Mouse (Mus musculus): ENCODE measurements around the gene Atp6v0a1. TPM values are rescaled to one million over a fixed set of nuclear protein-coding genes. Genes with fewer than 3 reads are reported as not detected.

The Atp6v0a1 gene
- 28.1 and 30.2 TPM in 2 replicates for polyA plus RNA-seq (2016; fragmentation: Nextera tagmentation; extraction: Ambion mirVana)

GRCm38 (mm10) chr11:101009046-101009887 is at the start of gene Atp6v0a1:
Gene Atp6v0a1 (plus strand): TSS chr11:101009452.
- Histone ChIP-seq H3K27me3 (ENCODE audit: low read depth, poor library complexity, severe bottlenecking) (peaks cover 4% of the 10 kb centered on the region; the same call in 1 of the 2 replicates), H3K4me1 (peaks cover 16% of the 10 kb centered on the region), H3K36me3 (peaks cover 17% of the 10 kb centered on the region), H3K4me3 (peak within 1 kb of the TSS; percentile 77), H3K9me3 (replicated peaks) (no peaks in the 10 kb centered on the region), H3K27ac (peak within 1 kb of the TSS; percentile 86)
- 1% methylated on average over 44 of the region's 44 CpGs for whole genome bisulfite sequencing
- DNase-seq (ENCODE audit: low spot score), result peak; percentile 94

GRCm38 (mm10) chr11:100959464-100959810 is 49.8 kb upstream of the Atp6v0a1 start:
- DNase-seq (ENCODE audit: low spot score), result peak; percentile 74
- H3K9me3 ChIP-seq (replicated peaks), result no peaks in the 10 kb centered on the region
- no peaks in the 10 kb centered on the region for H3K36me3 ChIP-seq
- H3K27ac ChIP-seq, result no peak overlapping the region
- peaks cover 77% of the 10 kb centered on the region for H3K27me3 ChIP-seq (ENCODE audit: low read depth, poor library complexity, severe bottlenecking)
- WGBS, result 3% methylated on average over 14 of the region's 14 CpGs
- H3K4me3 ChIP-seq, result peak overlapping the region; percentile 44; the same call in 1 of the 2 replicates
- peaks cover 18% of the 10 kb centered on the region for H3K4me1 ChIP-seq

DNA sequence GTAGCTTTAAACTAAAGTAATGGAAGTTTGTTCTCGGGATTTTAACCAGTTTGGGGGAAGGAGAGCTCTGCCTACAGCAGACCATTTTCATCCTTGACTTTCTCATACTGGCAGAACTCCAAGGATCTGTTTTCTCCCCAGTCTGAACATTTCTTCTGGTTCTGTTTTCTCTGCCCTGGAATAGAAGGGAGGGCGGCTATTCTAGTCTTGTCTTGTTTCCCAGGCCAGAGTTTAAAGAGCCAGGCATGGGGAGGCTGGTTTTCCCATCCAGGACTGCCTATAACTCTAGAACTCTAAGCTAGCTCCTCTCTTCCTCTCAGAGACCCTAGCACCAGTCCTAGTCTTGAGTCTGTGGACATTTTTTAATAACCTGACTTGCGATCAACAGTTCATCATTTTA is 49.4 kb upstream of the Atp6v0a1 start:
- Histone ChIP-seq H3K9me3 (replicated peaks) (no peaks in the 10 kb centered on the region), H3K36me3 (no peaks in the 10 kb centered on the region), H3K4me3 (no peak overlapping the region), H3K27ac (no peak overlapping the region), H3K27me3 (ENCODE audit: low read depth, poor library complexity, severe bottlenecking) (peaks cover 81% of the 10 kb centered on the region), H3K4me1 (peaks cover 18% of the 10 kb centered on the region)
- DNase-seq (ENCODE audit: low spot score), result no peak
- 32% methylated on average over 3 of the region's 3 CpGs for whole genome bisulfite sequencing

DNA sequence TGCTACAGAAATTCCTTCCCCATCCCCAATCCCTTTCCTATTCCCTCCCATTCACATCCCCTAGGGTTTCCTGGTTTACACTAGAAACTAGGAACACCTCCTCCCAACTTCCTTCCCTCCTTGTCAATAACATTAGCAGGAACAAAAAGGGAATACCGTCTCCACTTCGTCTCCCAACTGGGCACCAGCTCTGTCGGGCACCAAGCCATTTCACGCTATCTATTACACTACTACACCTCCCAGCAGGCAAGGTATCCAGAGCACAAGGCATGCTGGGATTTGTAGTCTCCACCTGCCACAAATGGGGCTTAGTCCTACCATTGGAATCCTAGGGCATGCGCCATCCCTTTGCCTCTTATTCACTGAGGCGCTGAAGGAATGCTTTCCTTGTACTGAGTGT is 48.7 kb upstream of the Atp6v0a1 start:
- Histone ChIP-seq H3K9me3 (replicated peaks) (no peaks in the 10 kb centered on the region), H3K27me3 (ENCODE audit: low read depth, poor library complexity, severe bottlenecking) (peaks cover 88% of the 10 kb centered on the region), H3K4me3 (peak overlapping the region; percentile 5; the same call in 1 of the 2 replicates), H3K36me3 (no peaks in the 10 kb centered on the region), H3K4me1 (peaks cover 22% of the 10 kb centered on the region), H3K27ac (no peak overlapping the region)
- DNase-seq (ENCODE audit: low spot score), result no peak
- 20% methylated on average over 6 of the region's 6 CpGs for WGBS

GRCm38 (mm10) chr11:100962371-100962911 is 46.8 kb upstream of the Atp6v0a1 start:
- Histone ChIP-seq H3K27me3 (ENCODE audit: low read depth, poor library complexity, severe bottlenecking) (peaks cover 89% of the 10 kb centered on the region), H3K9me3 (replicated peaks) (no peaks in the 10 kb centered on the region), H3K27ac (no peak overlapping the region), H3K4me3 (no peak overlapping the region), H3K36me3 (no peaks in the 10 kb centered on the region), H3K4me1 (peaks cover 19% of the 10 kb centered on the region)
- WGBS, result 73% methylated on average over 9 of the region's 9 CpGs
- DNase-seq (ENCODE audit: low spot score), result no peak

- peaks cover 16% of the 10 kb centered on the region for H3K4me1 ChIP-seq
- DNase-seq (ENCODE audit: low spot score), result no peak
- H3K36me3 ChIP-seq, result no peaks in the 10 kb centered on the region
- H3K27ac ChIP-seq, result no peak overlapping the region
- H3K27me3 ChIP-seq (ENCODE audit: low read depth, poor library complexity, severe bottlenecking), result peaks cover 89% of the 10 kb centered on the region
- H3K4me3 ChIP-seq, result no peak overlapping the region
- no peaks in the 10 kb centered on the region for H3K9me3 ChIP-seq (replicated peaks)
- 78% methylated on average over 9 of the region's 9 CpGs for WGBS
Measured at GRCm38 (mm10) chr11:100963647-100964046, 45.6 kb upstream of the Atp6v0a1 start.

- peaks cover 14% of the 10 kb centered on the region for H3K4me1 ChIP-seq
- peaks cover 89% of the 10 kb centered on the region for H3K27me3 ChIP-seq (ENCODE audit: low read depth, poor library complexity, severe bottlenecking)
- WGBS, result 87% methylated on average over 7 of the region's 7 CpGs
Measured at GRCm38 (mm10) chr11:100964180-100964579, 45.1 kb upstream of the Atp6v0a1 start.

GRCm38 (mm10) chr11:100964901-100965542 is 44.2 kb upstream of the Atp6v0a1 start:
- WGBS, result 79% methylated on average over 6 of the region's 6 CpGs
- H3K4me1 ChIP-seq, result peaks cover 21% of the 10 kb centered on the region
- DNase-seq (ENCODE audit: low spot score), result no peak
- H3K9me3 ChIP-seq (replicated peaks), result no peaks in the 10 kb centered on the region
- peaks cover 89% of the 10 kb centered on the region for H3K27me3 ChIP-seq (ENCODE audit: low read depth, poor library complexity, severe bottlenecking)
- H3K4me3 ChIP-seq, result no peak overlapping the region
- H3K36me3 ChIP-seq, result no peaks in the 10 kb centered on the region
- no peak overlapping the region for H3K27ac ChIP-seq

More at GRCm38 (mm10) chr11:100964180-100964579, 45.1 kb upstream of the Atp6v0a1 start:
- Histone ChIP-seq H3K9me3 (replicated peaks) (no peaks in the 10 kb centered on the region), H3K36me3 (no peaks in the 10 kb centered on the region), H3K27ac (no peak overlapping the region), H3K4me3 (no peak overlapping the region)
- DNase-seq (ENCODE audit: low spot score), result no peak

DNA sequence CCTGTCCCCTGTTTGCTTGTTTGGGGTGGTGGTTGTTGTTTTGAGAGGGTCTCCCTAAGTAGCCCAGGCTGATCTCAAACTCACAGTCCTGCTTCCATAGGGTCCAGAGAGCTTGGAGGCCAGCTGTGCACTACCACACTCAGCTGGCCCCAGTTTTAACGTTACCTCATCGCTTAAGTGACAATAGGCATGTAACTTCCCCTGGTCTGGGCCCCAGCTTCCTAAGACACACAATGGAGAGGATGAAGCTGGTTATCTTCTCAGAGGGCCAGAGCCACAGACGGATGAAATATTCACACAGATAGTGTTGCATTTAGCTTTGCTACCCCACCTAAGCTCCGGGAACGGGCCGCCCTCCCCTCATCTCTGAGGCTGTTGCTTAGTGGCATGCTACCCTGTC is 43.5 kb upstream of the Atp6v0a1 start:
- H3K9me3 ChIP-seq (replicated peaks), result no peaks in the 10 kb centered on the region
- H3K4me1 ChIP-seq, result peaks cover 25% of the 10 kb centered on the region
- DNase-seq (ENCODE audit: low spot score), result no peak
- no peaks in the 10 kb centered on the region for H3K36me3 ChIP-seq
- 78% methylated on average over 6 of the region's 6 CpGs for WGBS
- H3K27me3 ChIP-seq (ENCODE audit: low read depth, poor library complexity, severe bottlenecking), result peaks cover 89% of the 10 kb centered on the region
- H3K27ac ChIP-seq, result no peak overlapping the region
- H3K4me3 ChIP-seq, result no peak overlapping the region

GRCm38 (mm10) chr11:100967376-100967775 is 41.9 kb upstream of the Atp6v0a1 start:
- Histone ChIP-seq H3K4me3 (no peak overlapping the region), H3K27me3 (ENCODE audit: low read depth, poor library complexity, severe bottlenecking) (peaks cover 95% of the 10 kb centered on the region), H3K4me1 (peaks cover 24% of the 10 kb centered on the region), H3K9me3 (replicated peaks) (no peaks in the 10 kb centered on the region), H3K27ac (no peak overlapping the region), H3K36me3 (no peaks in the 10 kb centered on the region)
- no peak for DNase-seq (ENCODE audit: low spot score)
- WGBS, result 65% methylated on average over 5 of the region's 5 CpGs

- 92% methylated on average over 5 of the region's 5 CpGs for WGBS
- Histone ChIP-seq H3K36me3 (no peaks in the 10 kb centered on the region), H3K4me1 (peaks cover 24% of the 10 kb centered on the region), H3K27me3 (ENCODE audit: low read depth, poor library complexity, severe bottlenecking) (peaks cover 98% of the 10 kb centered on the region), H3K9me3 (replicated peaks) (no peaks in the 10 kb centered on the region), H3K4me3 (no peak overlapping the region), H3K27ac (no peak overlapping the region)
- DNase-seq (ENCODE audit: low spot score), result no peak
Measured at GRCm38 (mm10) chr11:100967881-100968420, 41.3 kb upstream of the Atp6v0a1 start.

GRCm38 (mm10) chr11:100968501-100968900 is 40.8 kb upstream of the Atp6v0a1 start:
- H3K4me1 ChIP-seq, result peaks cover 24% of the 10 kb centered on the region
- 79% methylated on average over 5 of the region's 5 CpGs for WGBS
- H3K27me3 ChIP-seq (ENCODE audit: low read depth, poor library complexity, severe bottlenecking), result peaks cover 99% of the 10 kb centered on the region
- no peaks in the 10 kb centered on the region for H3K36me3 ChIP-seq
- no peak overlapping the region; the same call in 1 of the 2 replicates for H3K27ac ChIP-seq
- H3K4me3 ChIP-seq, result peak overlapping the region; percentile 55; the same call in 1 of the 2 replicates
- no peaks in the 10 kb centered on the region for H3K9me3 ChIP-seq (replicated peaks)
- no peak for DNase-seq (ENCODE audit: low spot score)

All from limb, embryonic 10.5 days (tissue).